Mouse (Mus musculus) G1E (cell line): Measurements from ENCODE around the gene Wdr81. TPM values are rescaled to one million over a fixed set of nuclear protein-coding genes. Genes with fewer than 3 reads are reported as not detected.

Source experiments
- ATAC-seq: 2 replicates; pipeline ENCODE4 v1.8.0; 2016; ENCODE audit warnings: mild to moderate bottlenecking; ENCODE audit not compliant: insufficient number of reproducible peaks, poor library complexity, low FRiP score, severe bottlenecking; ENCODE audit errors: extremely low read depth
- DNase-seq: peaks from one replicate; pipeline ENCODE4 v3.0.0; 2012; ENCODE audit warnings: low spot score
- H3K27me3 ChIP-seq: 2 replicates; pipeline ENCODE4 v1.6.1; 2012; ENCODE audit warnings: mild to moderate bottlenecking, low read length, inconsistent platforms; ENCODE audit not compliant: insufficient read depth
- H3K36me3 ChIP-seq: replicated peaks from 2 replicates; pipeline ENCODE3; 2012; ENCODE audit warnings: mild to moderate bottlenecking, inconsistent platforms
- H3K4me1 ChIP-seq: 2 replicates; pipeline ENCODE4 v1.6.1; 2012; ENCODE audit warnings: low read depth, low read length, inconsistent platforms, mixed read lengths; ENCODE audit not compliant: insufficient read depth
- H3K4me3 ChIP-seq: 2 replicates; pipeline ENCODE4 v1.5.1; 2012; ENCODE audit warnings: low read depth, mild to moderate bottlenecking, inconsistent platforms, low read length, moderate library complexity, mixed read lengths
- H3K9me3 ChIP-seq: replicated peaks from 2 replicates; pipeline ENCODE4 v1.6.1; 2012; ENCODE audit warnings: inconsistent platforms
- CTCF ChIP-seq: IDR thresholded peaks from 2 replicates; pipeline ENCODE4 v1.5.1; 2012; ENCODE audit warnings: low read depth, low read length, inconsistent platforms, mixed read lengths
- GATA1 ChIP-seq: IDR thresholded peaks from 2 replicates; pipeline ENCODE4 v1.6.1; 2012; ENCODE audit warnings: borderline replicate concordance, low read length, inconsistent platforms, mixed read lengths
- GATA2 ChIP-seq: IDR thresholded peaks from 2 replicates; pipeline ENCODE4 v1.6.1; 2012; ENCODE audit warnings: low read depth, low read length, inconsistent platforms, borderline replicate concordance
- POLR2AphosphoS5 ChIP-seq: IDR thresholded peaks from 2 replicates; pipeline ENCODE4 v1.6.1; 2012; ENCODE audit warnings: low read depth, low read length, inconsistent platforms; ENCODE audit not compliant: insufficient replicate concordance
- TAL1 ChIP-seq: conservative IDR thresholded peaks from 2 replicates; pipeline ENCODE4 v1.6.1; 2012; ENCODE audit warnings: low read depth, low read length, inconsistent platforms, mixed read lengths
- polyA plus RNA-seq: library from polyadenylated mRNA; stranded (reverse); fragments of >175 nt; gene quantifications from 2 replicates; pipeline ENCODE4 v1.2.3, GENCODE M21; 2012
- total RNA-seq, 2 experiments: library from RNA; stranded (forward) in 1 of 2; stranded (reverse) in 1 of 2; fragments of 200-1000 nt in 1 of 2; fragments of >200 nt in 1 of 2; fragmentation: Nextera tagmentation in 1 of 2; gene quantifications; 2 replicates each; pipeline ENCODE4 v1.2.3; 2014 to 2017

Wdr81 gene
- 6.3 and 12.3 TPM in 2 replicates for total RNA-seq (2014; fragmentation: Nextera tagmentation)
- 15.0 and 17.4 TPM in 2 replicates for total RNA-seq (2017)
- 18.7 and 20.5 TPM in 2 replicates for polyA plus RNA-seq

DNA sequence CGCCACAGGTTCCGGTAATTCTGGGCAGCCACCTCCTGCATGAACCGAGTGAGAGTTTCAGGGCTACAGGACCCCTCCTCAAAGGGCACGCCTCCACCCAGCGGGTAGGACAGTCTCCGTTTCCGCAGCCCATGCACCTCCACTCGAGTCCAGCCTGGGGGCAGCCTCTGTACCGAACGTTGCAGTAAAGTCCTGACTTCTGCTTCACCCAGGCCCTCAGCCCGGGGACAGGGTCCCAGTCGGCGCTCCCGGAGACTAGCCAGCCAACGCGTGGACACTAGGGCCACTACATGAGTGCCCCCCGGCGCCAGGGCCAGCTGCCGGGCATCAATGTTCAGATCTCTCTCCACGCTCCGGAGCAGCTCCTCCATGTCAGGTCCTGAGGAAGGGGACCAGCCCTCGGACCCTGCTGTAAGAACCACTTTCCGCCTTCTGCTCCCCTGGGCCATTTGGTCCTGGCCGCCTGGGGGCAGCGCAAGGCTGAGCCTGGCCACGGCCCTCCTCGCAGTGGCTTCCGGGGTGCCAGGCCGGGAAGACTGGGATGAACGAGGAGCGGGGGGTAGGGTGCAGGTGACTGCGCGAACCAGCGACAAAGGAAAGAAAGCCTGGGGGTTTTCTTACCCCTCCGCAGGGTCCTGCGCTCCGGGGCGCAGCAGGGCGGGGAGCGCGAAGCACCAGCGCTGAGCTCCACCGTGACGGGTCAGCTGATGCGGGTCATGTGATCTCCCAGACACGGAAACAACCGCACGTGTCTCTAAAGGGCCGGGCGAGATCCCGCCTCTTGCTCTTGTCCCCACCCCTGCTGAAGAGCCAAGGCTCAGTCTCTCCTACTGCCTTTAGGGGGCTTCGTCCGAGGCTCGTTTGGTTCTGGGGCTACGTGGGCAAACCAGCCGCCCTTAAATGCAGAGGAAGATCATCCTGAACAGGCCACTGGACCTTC is at the start of gene Wdr81:
TSS of gene Wdr81 (minus strand) at position 727 of the 940 bp plus-strand sequence.
- Histone ChIP-seq H3K4me1 (peaks cover 94% of the 10 kb centered on the region), H3K9me3 (no peaks in the 10 kb centered on the region), H3K4me3 (peak within 1 kb of the TSS; percentile 74), H3K27me3 (no peaks in the 10 kb centered on the region), H3K36me3 (peaks cover 40% of the 10 kb centered on the region)
- ATAC-seq (peak; percentile 66), DNase-seq (peak; percentile 82)
- TF ChIP-seq GATA1: no peak
- no peak for TF ChIP-seq CTCF
- no peak for TF ChIP-seq TAL1
- TF ChIP-seq GATA2: no peak
- TF ChIP-seq POLR2AphosphoS5: no peak

DNA sequence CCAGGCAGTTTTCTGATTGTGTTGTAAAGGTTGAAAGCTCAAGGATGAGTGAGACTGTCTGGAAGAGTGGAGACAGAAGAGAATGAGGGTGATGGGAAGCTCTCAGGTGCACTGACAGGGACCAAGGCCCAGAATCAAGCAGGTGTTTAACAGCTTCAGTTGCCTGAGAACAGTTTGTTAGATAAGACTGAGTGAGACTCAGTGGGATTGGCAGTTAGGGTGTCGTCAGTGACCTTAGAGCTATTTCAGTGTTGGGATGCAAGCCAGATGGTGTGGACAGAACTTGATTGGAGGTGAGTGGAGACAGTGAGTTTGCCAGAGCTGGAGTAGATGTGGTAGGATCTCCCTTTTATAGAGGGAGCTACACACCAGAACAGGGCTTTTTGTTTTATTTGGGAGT is 43.6 kb upstream of the Wdr81 start:
- DNase-seq (no peak), ATAC-seq (no peak)
- H3K27me3 ChIP-seq: no peaks in the 10 kb centered on the region

DNA sequence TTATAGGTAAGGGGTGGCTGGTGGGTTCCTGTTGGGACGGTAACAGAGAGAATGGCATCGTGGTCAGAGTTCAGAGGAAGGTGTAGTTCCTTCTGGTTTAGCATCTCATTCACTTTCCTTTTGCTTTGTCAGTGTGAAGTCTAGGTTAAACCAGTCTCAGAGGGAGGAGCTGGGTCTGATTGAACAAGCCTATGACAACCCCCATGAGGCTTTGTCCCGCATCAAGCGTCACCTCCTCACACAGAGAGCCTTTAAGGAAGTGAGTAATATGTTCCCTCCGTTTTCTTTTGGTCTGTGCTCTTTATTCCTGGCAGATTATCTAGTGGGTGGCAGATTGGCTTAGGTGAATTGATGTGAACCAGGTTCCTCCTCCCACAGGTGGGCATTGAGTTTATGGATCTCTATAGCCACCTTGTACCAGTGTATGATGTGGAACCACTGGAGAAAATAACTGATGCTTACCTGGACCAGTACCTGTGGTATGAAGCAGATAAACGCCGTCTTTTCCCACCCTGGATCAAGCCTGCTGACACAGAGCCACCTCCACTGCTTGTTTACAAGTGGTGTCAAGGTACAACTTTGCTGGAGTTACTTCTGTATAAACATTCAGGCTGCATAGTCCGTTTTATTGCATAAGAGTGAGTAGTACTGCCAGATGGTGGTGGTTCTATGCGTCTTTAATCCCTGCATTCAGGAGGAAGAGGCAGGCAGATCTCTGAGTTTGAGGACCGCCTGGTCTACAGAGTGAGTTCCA is 40.0 kb upstream of the Wdr81 start:
- no peak for TF ChIP-seq CTCF
- TF ChIP-seq TAL1: no peak
- no peak for TF ChIP-seq GATA1
- no peak for TF ChIP-seq POLR2AphosphoS5
- no peak for TF ChIP-seq GATA2
- Histone ChIP-seq H3K36me3 (peaks cover 99% of the 10 kb centered on the region), H3K9me3 (no peaks in the 10 kb centered on the region), H3K4me3 (no peak overlapping the region), H3K27me3 (no peaks in the 10 kb centered on the region), H3K4me1 (peaks cover 33% of the 10 kb centered on the region)
- DNase-seq (no peak), ATAC-seq (no peak)

More for the DNA sequence above, 43.6 kb upstream of the Wdr81 start:
- TF ChIP-seq GATA2 (no peak), CTCF (no peak), TAL1 (no peak), GATA1 (no peak), POLR2AphosphoS5 (no peak)
- Histone ChIP-seq H3K4me3 (no peak overlapping the region), H3K36me3 (peaks cover 99% of the 10 kb centered on the region), H3K4me1 (peaks cover 24% of the 10 kb centered on the region), H3K9me3 (no peaks in the 10 kb centered on the region)

DNA sequence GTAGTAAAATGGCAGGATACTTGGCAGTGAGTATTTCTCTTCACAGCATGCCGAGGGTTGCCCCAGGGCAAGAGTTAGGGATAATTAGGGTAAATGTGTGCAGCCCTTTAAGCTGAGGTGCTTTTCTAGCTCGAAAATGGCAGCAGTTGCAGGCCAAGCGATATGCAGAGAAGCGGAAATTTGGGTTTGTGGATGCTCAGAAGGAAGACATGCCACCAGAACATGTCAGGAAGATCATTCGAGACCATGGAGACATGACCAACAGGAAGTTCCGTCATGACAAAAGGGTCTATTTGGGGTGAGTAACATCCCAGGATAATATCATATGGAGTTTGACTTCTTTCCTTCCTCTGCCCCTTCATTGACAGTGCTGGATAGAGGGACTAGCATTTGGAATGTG is 33.0 kb upstream of the Wdr81 start:
- Histone ChIP-seq H3K9me3 (no peaks in the 10 kb centered on the region), H3K4me3 (peak overlapping the region; percentile 91), H3K27me3 (no peaks in the 10 kb centered on the region), H3K4me1 (peaks cover 31% of the 10 kb centered on the region), H3K36me3 (peaks cover 49% of the 10 kb centered on the region)
- ATAC-seq: no peak
- DNase-seq: no peak
- TF ChIP-seq CTCF: no peak

DNA sequence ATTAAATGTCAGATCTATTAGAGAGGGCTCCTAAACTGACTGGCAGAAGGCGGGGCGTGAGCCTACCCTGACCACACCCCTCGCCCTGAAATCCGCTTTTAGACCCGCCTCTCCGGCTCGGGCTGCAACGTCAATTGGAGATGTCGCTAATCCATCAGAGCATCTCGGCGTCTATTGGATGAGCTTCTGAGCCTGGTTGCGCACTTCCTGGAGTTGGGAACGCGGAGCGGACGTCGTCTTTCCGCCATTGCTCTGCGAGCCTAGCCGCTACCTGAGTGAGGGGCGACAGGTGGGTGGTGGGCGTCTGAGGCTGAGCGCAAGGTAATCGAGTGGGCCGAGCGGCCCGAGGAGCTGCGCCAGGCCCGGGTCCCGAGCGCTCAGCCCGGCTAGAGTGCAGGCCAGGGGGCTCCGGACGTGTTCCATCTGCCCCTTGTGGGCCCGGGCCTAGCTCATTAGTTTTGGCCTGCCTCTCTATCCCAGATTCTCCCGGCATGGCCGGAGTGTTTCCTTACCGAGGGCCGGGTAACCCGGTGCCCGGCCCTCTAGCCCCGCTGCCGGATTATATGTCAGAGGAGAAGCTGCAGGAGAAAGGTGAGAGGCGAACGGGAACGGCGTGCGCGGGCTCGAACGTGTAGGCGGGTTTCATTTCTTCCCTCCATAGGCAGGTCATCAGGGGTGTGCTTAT is 32.2 kb upstream of the Wdr81 start, which contains the start of gene Prpf8:
TSS of gene Prpf8 (plus strand) at position 216 of the 685 bp plus-strand sequence.
- DNase-seq (peak; percentile 91), ATAC-seq (peak; percentile 100)
- TF ChIP-seq TAL1: no peak
- no peak for TF ChIP-seq GATA2
- H3K36me3 ChIP-seq: peaks cover 42% of the 10 kb centered on the region
- no peaks in the 10 kb centered on the region for H3K27me3 ChIP-seq
- H3K9me3 ChIP-seq: no peaks in the 10 kb centered on the region
- peak within 1 kb of the TSS; percentile 91 for H3K4me3 ChIP-seq
- peaks cover 31% of the 10 kb centered on the region for H3K4me1 ChIP-seq

DNA sequence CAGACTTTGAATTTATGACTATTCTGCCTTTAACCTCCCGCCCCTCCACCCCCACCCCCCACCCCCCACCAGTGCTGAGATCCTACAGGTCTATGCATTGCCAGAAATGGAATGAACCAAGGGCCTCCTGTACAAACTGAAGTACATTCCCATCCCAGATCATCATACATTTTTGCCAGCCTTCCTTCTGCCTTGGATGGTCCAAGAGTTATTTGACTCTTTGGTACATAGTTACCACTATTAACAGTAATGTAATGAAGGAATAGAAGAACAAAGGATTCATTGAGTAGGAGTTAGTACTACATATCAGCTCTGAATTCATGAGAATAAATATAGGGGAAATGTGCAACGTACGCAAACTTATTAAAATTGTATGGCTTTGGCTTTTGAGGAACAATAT is 31.7 kb upstream of the Wdr81 start:
- DNase-seq (no peak), ATAC-seq (no peak)
- no peaks in the 10 kb centered on the region for H3K9me3 ChIP-seq
- no peaks in the 10 kb centered on the region for H3K27me3 ChIP-seq
- TF ChIP-seq CTCF (no peak), TAL1 (no peak), POLR2AphosphoS5 (no peak), GATA2 (no peak), GATA1 (no peak)
- peak overlapping the region; percentile 91; the same call in 1 of the 2 replicates for H3K4me3 ChIP-seq
- peaks cover 31% of the 10 kb centered on the region for H3K4me1 ChIP-seq
- H3K36me3 ChIP-seq: peaks cover 36% of the 10 kb centered on the region
